Mouse (Mus musculus) c-Kit-positive CD71-negative TER-119-negative erythroid progenitor cells, embryonic 14.5 days (primary cell): ENCODE data around the gene Rnf144b.

Experiments used
- DNase-seq: peaks from one replicate; pipeline ENCODE4 v3.0.0-alpha.2; 2013; ENCODE audit warnings: low read depth

Rnf144b gene

GRCm38 (mm10) chr13:47223576-47224538 is 101.4 kb downstream of the Rnf144b start:
- no peak for DNase-seq

GRCm38 (mm10) chr13:47224648-47225323 is 102.3 kb downstream of the Rnf144b start:
- DNase-seq, result no peak

DNA sequence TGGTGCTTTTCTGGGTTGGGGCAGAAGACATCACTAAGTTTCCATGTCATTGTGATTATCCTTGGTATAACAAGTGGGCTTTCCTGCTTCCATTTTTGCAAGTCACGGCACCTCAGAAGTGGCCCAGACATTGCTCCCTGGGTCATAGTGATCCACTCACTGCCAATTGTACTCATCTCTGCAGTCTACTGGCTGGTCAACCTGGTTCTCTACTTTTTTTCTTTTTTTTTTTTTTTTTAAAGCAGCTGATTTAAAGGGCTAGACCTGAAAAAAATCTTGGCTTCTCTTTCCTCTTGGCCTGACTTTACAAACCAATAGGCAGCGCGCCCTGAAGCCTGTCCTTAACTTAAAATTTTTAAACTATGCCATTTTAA is 102.9 kb downstream of the Rnf144b start:
- no peak for DNase-seq

GRCm38 (mm10) chr13:47225802-47226201 is 103.3 kb downstream of the Rnf144b start:
- peak; percentile 24 for DNase-seq

- no peak for DNase-seq
Observed at GRCm38 (mm10) chr13:47226521-47226920, 104.1 kb downstream of the Rnf144b start.

DNA sequence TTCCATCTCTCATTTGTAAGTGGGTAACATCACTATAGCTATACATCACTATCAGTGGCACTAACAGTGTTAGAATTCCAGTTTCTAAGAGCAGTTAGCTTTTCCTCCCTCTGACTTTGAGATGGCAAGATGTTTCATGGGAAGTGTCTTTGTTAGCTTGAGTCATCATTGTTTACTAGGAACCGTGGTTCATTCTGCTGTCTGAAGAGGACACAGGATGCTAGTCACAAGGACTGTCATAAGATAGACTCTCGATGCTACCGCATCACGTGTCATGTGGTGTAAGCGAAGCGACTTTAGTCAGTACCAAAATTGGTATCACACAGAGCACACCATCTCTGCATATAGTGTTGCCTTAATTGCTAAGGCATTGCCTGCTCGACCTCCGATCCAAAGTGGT is 105.7 kb downstream of the Rnf144b start:
- DNase-seq, result no peak

- DNase-seq, result no peak
Observed at GRCm38 (mm10) chr13:47228626-47229190, 106.3 kb downstream of the Rnf144b start.

GRCm38 (mm10) chr13:47232163-47232562 is 109.7 kb downstream of the Rnf144b start:
- no peak for DNase-seq

GRCm38 (mm10) chr13:47237376-47237775 is 114.9 kb downstream of the Rnf144b start:
- no peak for DNase-seq

DNA sequence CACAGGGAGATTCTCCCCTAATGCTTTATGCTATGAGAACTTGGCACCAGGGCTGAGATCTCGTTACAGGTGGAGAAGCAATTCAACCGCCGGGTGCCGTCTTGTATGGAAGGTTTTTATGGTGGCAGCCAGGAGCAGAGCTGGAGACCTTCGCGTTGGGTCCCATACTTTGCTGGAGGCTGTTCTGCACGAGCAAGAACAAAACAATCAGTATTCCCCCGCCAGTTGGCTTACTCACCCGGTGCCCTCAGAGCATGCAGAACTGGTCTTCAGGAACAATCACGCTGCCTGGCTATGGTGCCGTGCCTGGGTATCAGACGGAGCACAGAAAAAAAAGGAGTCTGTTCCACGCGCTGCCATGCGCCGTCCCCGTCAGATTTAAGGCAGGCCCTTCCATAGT is 115.7 kb downstream of the Rnf144b start:
- no peak for DNase-seq

DNA sequence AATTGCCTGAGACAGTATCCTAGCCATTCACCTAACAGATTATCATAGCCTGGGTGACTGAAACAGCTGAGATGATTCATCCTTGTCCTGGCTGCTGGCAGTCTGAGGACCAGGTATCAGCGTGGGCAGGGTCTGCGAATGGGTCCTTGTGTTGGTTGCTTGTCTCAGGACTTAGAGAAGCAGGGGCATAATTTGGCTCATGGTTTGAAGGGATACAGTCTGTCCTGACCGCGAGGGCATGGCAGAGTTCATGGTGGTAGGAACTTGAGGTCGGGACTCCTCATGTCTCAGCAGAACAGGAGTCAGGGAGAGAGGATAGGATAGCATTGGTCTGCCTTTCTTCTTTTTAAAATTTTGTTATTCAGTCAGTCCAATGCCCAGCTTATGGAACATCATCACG is 121.1 kb downstream of the Rnf144b start:
- DNase-seq, result no peak

DNA sequence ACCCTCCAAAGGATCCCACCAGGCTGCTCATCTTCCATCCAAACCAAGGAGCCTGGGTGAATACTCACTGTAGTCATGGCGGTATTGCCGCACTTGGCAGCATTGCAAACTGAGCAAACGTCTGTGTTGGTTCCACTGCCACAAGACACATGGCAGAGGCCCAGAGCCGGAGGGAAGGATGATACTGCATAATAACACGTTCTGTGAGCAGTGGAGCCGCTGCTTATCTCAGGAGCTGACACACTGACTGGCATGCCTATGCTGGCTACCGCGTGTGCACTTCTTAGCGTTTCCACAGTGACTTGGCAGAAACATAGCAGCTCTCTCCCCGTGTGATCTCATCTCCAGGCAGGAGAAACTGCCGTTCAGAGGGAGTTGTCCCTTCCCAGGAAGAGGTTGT is 122.3 kb downstream of the Rnf144b start:
- DNase-seq, result no peak

DNA sequence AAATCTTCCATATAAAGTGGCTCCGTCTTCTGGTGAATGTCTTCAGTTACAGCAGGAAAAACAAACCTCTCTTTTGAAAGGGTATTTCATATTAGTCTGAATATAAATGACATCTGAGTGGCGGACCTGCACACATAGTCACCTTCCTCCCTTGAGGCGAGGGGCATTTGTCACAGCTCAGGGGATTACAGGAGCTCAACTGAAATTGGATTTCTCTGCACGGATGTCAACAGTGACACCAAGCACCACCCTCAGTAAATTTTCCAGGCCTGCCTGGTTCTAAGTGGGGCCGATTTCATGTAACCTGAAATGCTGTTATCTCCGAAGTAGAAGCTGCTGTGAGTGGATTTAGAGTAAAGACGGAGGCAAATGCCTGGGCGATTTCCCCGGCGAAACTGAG is 124.0 kb downstream of the Rnf144b start:
- no peak for DNase-seq

- no peak for DNase-seq
Observed at GRCm38 (mm10) chr13:47247156-47247800, 124.8 kb downstream of the Rnf144b start.

GRCm38 (mm10) chr13:47248289-47249010 is 126.0 kb downstream of the Rnf144b start:
- no peak for DNase-seq

DNA sequence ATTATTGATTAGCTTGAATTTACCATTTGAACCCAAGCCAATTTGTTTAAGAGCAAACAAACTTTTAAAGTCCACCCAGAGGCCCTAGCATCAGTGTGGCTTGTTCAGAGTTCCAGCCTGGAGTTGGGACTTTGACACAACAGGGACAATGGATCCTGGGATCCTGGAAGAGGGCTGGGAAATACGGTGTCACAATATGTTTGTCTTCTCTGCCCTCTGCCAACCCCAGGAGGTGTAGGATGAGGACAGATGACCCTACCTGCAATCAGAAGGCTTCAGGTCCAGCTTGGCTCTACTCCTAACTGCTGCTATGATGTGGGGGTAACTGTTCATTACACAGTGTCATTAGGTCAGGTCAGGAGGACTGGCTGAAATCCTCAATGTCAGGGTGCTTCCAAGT is 128.2 kb downstream of the Rnf144b start:
- no peak for DNase-seq

- no peak for DNase-seq
Observed at GRCm38 (mm10) chr13:47251114-47251764, 128.8 kb downstream of the Rnf144b start.

GRCm38 (mm10) chr13:47253711-47254110 is 131.3 kb downstream of the Rnf144b start:
- DNase-seq, result no peak

- DNase-seq, result no peak
Observed at GRCm38 (mm10) chr13:47259297-47259696, 136.8 kb downstream of the Rnf144b start.

GRCm38 (mm10) chr13:47261961-47262360 is 139.5 kb downstream of the Rnf144b start:
- no peak for DNase-seq

- DNase-seq, result no peak
Observed at GRCm38 (mm10) chr13:47264382-47264781, 141.9 kb downstream of the Rnf144b start.
